Mouse (Mus musculus) lung, adult 2 months (tissue): ENCODE measurements around the gene Igsf9b.

ENCODE experiments used
- CTCF ChIP-seq: fragments of 200-500 bp; IDR thresholded peaks from 2 replicates; pipeline ENCODE4 v1.5.1; 2011; ENCODE audit warnings: mild to moderate bottlenecking, low read length, control low read depth; ENCODE audit not compliant: insufficient read depth
- POLR2A ChIP-seq: fragments of 200-500 bp; IDR thresholded peaks from 2 replicates; pipeline ENCODE4 v1.6.1; 2011; ENCODE audit warnings: low read depth, mild to moderate bottlenecking, control low read depth, low read length, borderline replicate concordance; ENCODE audit errors: extremely low read depth

GRCm38 (mm10) chr9:27330374-27330773 lies 31.4 kb downstream of the Igsf9b start:
- TF ChIP-seq POLR2A (no peak), CTCF (no peak)
